23 mouse cellular contexts compared by ENCODE assay signal in the genomic region with DNA sequence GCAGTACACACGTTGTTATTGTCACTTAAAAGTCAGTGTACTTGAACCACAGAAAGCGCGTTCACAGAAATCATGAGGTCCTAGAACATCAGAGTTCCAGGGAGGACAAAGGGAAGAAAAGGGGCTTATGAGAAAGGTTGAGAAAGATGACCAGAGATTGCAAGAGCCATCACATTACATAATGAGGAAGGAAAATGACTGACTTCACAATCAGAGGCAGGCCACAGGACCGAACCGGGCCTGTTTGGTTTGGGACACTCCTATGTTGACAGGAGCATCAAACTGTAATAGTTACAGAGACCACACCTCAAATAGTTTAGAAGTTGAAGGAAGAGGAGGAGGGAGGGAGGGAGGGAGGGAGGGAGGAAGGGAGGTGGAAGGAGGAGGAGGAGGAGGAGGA.
"Had no signal": no experiment of that assay in that cellular context is flagged by ENCODE, and none has a peak within 500 bp of the region (broad histone marks: within the 10 kb centered on the region; RNA-seq: fewer than 3 reads in every experiment).

No protein-coding gene starts in this region.

- H3K27ac ChIP-seq: gastrocnemius, adult 2 months; heart, adult 2 months; heart, embryonic 13.5 days; heart, embryonic 15.5 days; hindbrain, embryonic 13.5 days; hindbrain, embryonic 15.5 days; intestine, embryonic 15.5 days; left cerebral cortex, adult 2 months; limb, embryonic 10.5 days; limb, embryonic 12.5 days had no signal

- H3K36me3 ChIP-seq: heart, embryonic 15.5 days; hindbrain, embryonic 13.5 days; hindbrain, embryonic 15.5 days; intestine, embryonic 15.5 days had no signal

- H3K9ac ChIP-seq: heart, embryonic 13.5 days; heart, embryonic 15.5 days; hindbrain, embryonic 13.5 days; hindbrain, embryonic 15.5 days; intestine, embryonic 15.5 days; limb, embryonic 12.5 days had no signal

- H3K4me1 ChIP-seq: heart, embryonic 15.5 days; hindbrain, embryonic 15.5 days; intestine, embryonic 15.5 days had no signal

- H3K9me3 ChIP-seq: heart, embryonic 13.5 days; heart, embryonic 15.5 days; hindbrain, embryonic 13.5 days; hindbrain, embryonic 15.5 days; intestine, embryonic 15.5 days; limb, embryonic 10.5 days; limb, embryonic 12.5 days had no signal

- H3K4me2 ChIP-seq: heart, embryonic 13.5 days; heart, embryonic 15.5 days; hindbrain, embryonic 13.5 days; hindbrain, embryonic 15.5 days; intestine, embryonic 15.5 days; limb, embryonic 12.5 days; liver, embryonic 11.5 days had no signal

- H3K4me3 ChIP-seq: gastrocnemius, adult 2 months; heart, adult 2 months; heart, embryonic 13.5 days; heart, embryonic 15.5 days; hindbrain, embryonic 13.5 days; hindbrain, embryonic 15.5 days; intestine, embryonic 15.5 days; left cerebral cortex, adult 2 months; limb, embryonic 10.5 days; limb, embryonic 12.5 days had no signal

- DNase-seq: gastrocnemius, adult 2 months; gastrocnemius, postnatal 10 days; heart, adult 2 months; heart, postnatal 14 days; heart, postnatal 36 days; kidney, adult 18-20 months; kidney, adult 8-10 months; kidney, postnatal 10 days; kidney, postnatal 25 days; kidney, postnatal 4 days; layer of hippocampus, adult 9-11 months; liver had no signal

- H3K27me3 ChIP-seq: heart, embryonic 13.5 days; heart, embryonic 15.5 days; hindbrain, embryonic 13.5 days; hindbrain, embryonic 15.5 days; intestine, embryonic 15.5 days; limb, embryonic 12.5 days had no signal

- ATAC-seq: inflammation-experienced regulatory T-cells, adult 6 months; intestine, embryonic 15.5 days; intestine, postnatal 0 days had no signal
